Mouse (Mus musculus) right cerebral cortex, postnatal 25 days (tissue): ENCODE measurements at regions not wholly inside any gene's neighbourhood (a gene's known extent, or its start where the extent isn't known, plus 50 kb on each side); places are given as distances from the start of the nearest gene placed in this dataset.

Source experiments
- DNase-seq: peaks from one replicate; pipeline ENCODE4 v3.0.0; 2022

GRCm38 (mm10) chr12:12147088-12147687 lies 114.8 kb upstream of the Fam49a start:
- no peak for DNase-seq

GRCm38 (mm10) chr12:12147847-12148246 lies 114.1 kb upstream of the Fam49a start:
- no peak for DNase-seq

- no peak for DNase-seq
These were observed 113.1 kb upstream of the Fam49a start for GRCm38 (mm10) chr12:12148659-12149399.

- DNase-seq: no peak
These were observed 97.5 kb upstream of the Fam49a start for GRCm38 (mm10) chr12:12164411-12164810.

GRCm38 (mm10) chr12:12170581-12170980 lies 91.4 kb upstream of the Fam49a start:
- no peak for DNase-seq

- no peak for DNase-seq
These were observed 89.7 kb upstream of the Fam49a start for GRCm38 (mm10) chr12:12172087-12172823.

- DNase-seq: peak; percentile 79
These were observed 85.3 kb upstream of the Fam49a start for GRCm38 (mm10) chr12:12176331-12177263.

- no peak for DNase-seq
These were observed 84.5 kb upstream of the Fam49a start for GRCm38 (mm10) chr12:12177264-12178043.

GRCm38 (mm10) chr12:12178391-12178790 lies 83.5 kb upstream of the Fam49a start:
- peak; percentile 38 for DNase-seq

- no peak for DNase-seq
These were observed 82.6 kb upstream of the Fam49a start for GRCm38 (mm10) chr12:12179292-12179865.

GRCm38 (mm10) chr12:12180986-12181385 lies 81.0 kb upstream of the Fam49a start:
- DNase-seq: no peak

- DNase-seq: no peak
These were observed 80.3 kb upstream of the Fam49a start for GRCm38 (mm10) chr12:12181686-12182085.

GRCm38 (mm10) chr12:12186353-12186752 lies 75.6 kb upstream of the Fam49a start:
- DNase-seq: no peak

- DNase-seq: no peak
These were observed 66.9 kb upstream of the Fam49a start for GRCm38 (mm10) chr12:12195066-12195465.

GRCm38 (mm10) chr12:12196627-12197026 lies 65.3 kb upstream of the Fam49a start:
- no peak for DNase-seq

- DNase-seq: no peak
These were observed 53.7 kb upstream of the Fam49a start for GRCm38 (mm10) chr12:12208216-12208615.
